Mouse (Mus musculus) hindbrain, embryonic 16.5 days (tissue): ENCODE data around the gene Sobp. TPM values are rescaled to one million over a fixed set of nuclear protein-coding genes. Genes with fewer than 3 reads are reported as not detected.

Source experiments
- ATAC-seq: fragments of 200-750 bp; cut with Nextera tagmentation; 2 replicates; pipeline ENCODE4 v1.8.0; 2017; ENCODE audit warnings: moderate TSS enrichment, moderate library complexity
- H3K27ac ChIP-seq: fragments of 300-500 bp; sonication (generic); 2 replicates; pipeline ENCODE4 v1.5.1; 2014; ENCODE audit warnings: low read depth, mild to moderate bottlenecking, control low read depth, low read length, moderate library complexity
- H3K27me3 ChIP-seq: fragments of 300-500 bp; sonication (generic); replicated peaks from 2 replicates; pipeline ENCODE4 v1.6.1; 2014; ENCODE audit warnings: low read length; ENCODE audit not compliant: control insufficient read depth, insufficient read depth
- H3K36me3 ChIP-seq: fragments of 300-500 bp; sonication (generic); 2 replicates; pipeline ENCODE4 v1.6.1; 2014; ENCODE audit warnings: mild to moderate bottlenecking, low read length, moderate library complexity, mixed read lengths; ENCODE audit not compliant: control insufficient read depth, insufficient read depth
- H3K4me1 ChIP-seq: fragments of 300-500 bp; sonication (generic); 2 replicates; pipeline ENCODE4 v1.6.1; 2014; ENCODE audit warnings: low read depth, low read length; ENCODE audit not compliant: control insufficient read depth, insufficient read depth
- H3K4me2 ChIP-seq: fragments of 300-500 bp; sonication (generic); 2 replicates; pipeline ENCODE4 v1.6.1; 2014; ENCODE audit warnings: mild to moderate bottlenecking, low read length, control low read depth, moderate library complexity
- H3K4me3 ChIP-seq: fragments of 300-500 bp; sonication (generic); 2 replicates; pipeline ENCODE4 v1.5.1; 2014; ENCODE audit warnings: mild to moderate bottlenecking, low read length, control low read depth, moderate library complexity
- H3K9ac ChIP-seq: fragments of 300-500 bp; sonication (generic); 2 replicates; pipeline ENCODE4 v1.6.1; 2014; ENCODE audit warnings: low read depth, mild to moderate bottlenecking, control low read depth, low read length, moderate library complexity
- H3K9me3 ChIP-seq: fragments of 300-500 bp; sonication (generic); 2 replicates; pipeline ENCODE4 v1.6.1; 2014; ENCODE audit warnings: mild to moderate bottlenecking, low read length, moderate library complexity; ENCODE audit not compliant: control insufficient read depth
- WGBS: fragments of 180-500 bp; shearing (Covaris S2); extraction: QIAGEN DNeasy Blood & Tissue Kit; methylation state at CpG from one replicate; pipeline ENCODE4 v1.1.7; 2014; 5-methylcytosine and 5-hydroxymethylcytosine counted together
- polyA plus RNA-seq: library from polyadenylated mRNA; unstranded; fragments of >200 nt; fragmentation: Nextera tagmentation; extraction: Ambion mirVana; gene quantifications from 2 replicates; pipeline ENCODE4 v1.2.1, GENCODE M21; 2015

The Sobp gene
- polyA plus RNA-seq, 1 experiment from 2014 or later, result 10.8 TPM

DNA sequence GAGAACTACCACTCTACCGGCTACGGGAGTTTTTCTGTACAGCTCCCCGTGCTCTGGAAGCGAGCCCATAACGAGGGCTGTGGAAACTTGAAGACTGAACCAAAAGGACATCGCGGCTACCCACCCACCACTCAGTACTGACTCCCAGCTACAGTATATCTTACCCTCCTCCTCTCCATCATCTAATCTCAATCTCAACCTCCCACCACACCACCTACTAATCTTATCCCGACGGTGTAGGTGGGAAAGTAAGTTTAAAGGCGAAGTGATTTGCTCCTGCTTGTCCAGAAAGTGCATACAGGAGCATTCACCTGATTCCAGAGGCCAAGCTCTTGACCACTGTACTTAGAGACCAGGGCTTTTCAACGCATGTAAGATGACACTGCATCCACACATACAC is 40.3 kb downstream of the Sobp start:
- Histone ChIP-seq H3K27me3 (no peaks in the 10 kb centered on the region), H3K4me2 (no peak overlapping the region), H3K9ac (no peak overlapping the region), H3K36me3 (no peaks in the 10 kb centered on the region), H3K27ac (no peak overlapping the region), H3K4me1 (no peaks in the 10 kb centered on the region), H3K9me3 (no peaks in the 10 kb centered on the region), H3K4me3 (no peak overlapping the region)
- no peak for ATAC-seq
- 91% methylated on average over 11 of the region's 11 CpGs for WGBS

DNA sequence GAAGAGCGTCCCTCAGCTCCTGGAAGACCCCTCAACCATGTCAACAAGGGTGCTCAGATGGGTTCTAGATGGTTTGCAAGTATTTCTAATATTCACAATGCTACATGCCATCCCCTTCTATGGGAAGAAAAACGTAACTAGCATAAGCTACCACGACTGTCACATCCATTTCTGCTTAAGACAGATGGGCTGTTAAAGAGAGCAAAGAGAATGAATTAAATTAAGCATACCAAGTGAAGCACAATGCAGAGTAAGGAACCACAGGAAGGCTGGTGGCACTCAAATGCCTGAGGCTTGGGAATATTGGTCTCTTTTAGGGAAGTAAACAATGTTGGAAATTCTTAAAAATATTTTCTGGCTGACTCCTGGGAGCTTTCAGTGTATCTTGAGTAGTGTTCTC is 45.6 kb downstream of the Sobp start:
- Histone ChIP-seq H3K4me3 (no peak overlapping the region), H3K4me1 (peaks cover 3% of the 10 kb centered on the region; the same call in 1 of the 2 replicates), H3K27me3 (no peaks in the 10 kb centered on the region), H3K9me3 (no peaks in the 10 kb centered on the region), H3K9ac (no peak overlapping the region), H3K27ac (no peak overlapping the region), H3K4me2 (no peak overlapping the region), H3K36me3 (0 out of 2 replicates have a peak, but pooled peaks cover 2% of the 10 kb centered on the region)
- ATAC-seq, result no peak
- 34% methylated on average over 3 of the region's 3 CpGs for WGBS

DNA sequence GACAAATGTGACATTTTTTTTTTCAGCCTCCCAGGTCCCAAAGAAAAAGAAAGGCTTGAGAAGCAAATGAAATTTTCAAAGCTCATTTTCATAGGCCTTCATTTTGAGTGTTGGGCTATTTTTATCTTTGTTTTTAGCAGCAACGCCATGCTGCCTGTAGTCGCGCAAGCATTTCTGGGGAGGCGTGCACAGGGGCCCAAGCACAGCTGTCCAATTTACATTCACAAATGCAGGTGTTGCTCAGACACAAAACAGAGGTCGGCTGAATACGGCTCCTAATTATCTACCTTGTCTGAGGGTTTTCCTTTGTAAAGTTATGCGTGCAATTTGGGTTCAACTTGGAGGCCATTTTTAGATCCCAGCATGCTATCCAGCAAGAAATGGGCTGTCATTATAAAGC is 49.8 kb downstream of the Sobp start:
- Histone ChIP-seq H3K27me3 (no peaks in the 10 kb centered on the region), H3K36me3 (0 out of 2 replicates have a peak, but pooled peaks cover 2% of the 10 kb centered on the region)
- 65% methylated on average over 7 of the region's 7 CpGs for WGBS

DNA sequence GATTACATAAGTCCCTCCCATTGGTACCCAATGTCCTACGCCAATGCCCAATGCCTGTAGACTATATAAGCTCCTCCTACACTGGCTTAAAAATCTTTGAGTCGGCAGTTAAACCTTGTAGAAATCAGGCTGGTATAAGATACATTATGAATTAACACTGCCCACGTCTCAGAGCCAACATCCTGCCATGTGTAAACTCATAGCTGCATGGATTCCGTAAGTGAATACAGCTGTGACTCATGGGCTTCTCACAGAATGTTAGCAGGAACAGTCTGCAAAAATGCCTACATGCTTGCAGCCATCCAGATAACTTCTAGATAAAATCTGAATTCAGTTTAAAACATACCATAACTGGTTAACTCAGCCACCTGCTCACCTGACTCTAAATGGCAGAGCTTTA is 50.2 kb downstream of the Sobp start:
- Histone ChIP-seq H3K27me3 (no peaks in the 10 kb centered on the region), H3K4me2 (no peak overlapping the region), H3K36me3 (0 out of 2 replicates have a peak, but pooled peaks cover 2% of the 10 kb centered on the region), H3K9me3 (no peaks in the 10 kb centered on the region), H3K27ac (no peak overlapping the region), H3K4me1 (peaks cover 3% of the 10 kb centered on the region), H3K4me3 (no peak overlapping the region), H3K9ac (no peak overlapping the region)
- ATAC-seq, result no peak
- 89% methylated on average over 4 of the region's 4 CpGs for WGBS

More for the DNA sequence above, 49.8 kb downstream of the Sobp start:
- Histone ChIP-seq H3K4me2 (no peak overlapping the region), H3K9me3 (no peaks in the 10 kb centered on the region), H3K27ac (no peak overlapping the region), H3K9ac (no peak overlapping the region), H3K4me1 (peaks cover 3% of the 10 kb centered on the region), H3K4me3 (no peak overlapping the region)
- ATAC-seq, result no peak

DNA sequence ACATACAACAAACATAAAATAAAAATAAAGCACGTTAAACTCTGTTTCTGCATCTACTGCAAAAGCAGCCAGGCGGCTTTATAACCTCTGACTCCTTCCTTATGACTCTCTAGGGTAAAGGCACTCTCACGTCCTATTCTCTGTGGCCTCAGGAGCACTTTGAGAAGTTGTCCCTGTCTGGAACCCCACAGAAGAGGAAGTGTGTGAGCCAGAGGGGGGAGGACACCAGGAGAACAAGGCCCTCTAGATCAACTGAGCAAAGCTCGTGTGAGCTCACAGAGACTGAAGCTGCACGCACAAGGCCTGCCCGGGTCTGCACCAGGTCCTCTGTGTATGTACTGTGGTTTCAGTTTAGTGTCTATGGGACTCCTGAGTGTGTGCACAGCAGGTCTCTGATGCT is 50.9 kb downstream of the Sobp start:
- peaks cover 1% of the 10 kb centered on the region for H3K4me1 ChIP-seq
- no peaks in the 10 kb centered on the region for H3K27me3 ChIP-seq
- H3K9ac ChIP-seq, result no peak overlapping the region
- no peak for ATAC-seq
- no peak overlapping the region for H3K4me2 ChIP-seq
- 88% methylated on average over 6 of the region's 6 CpGs for WGBS
- 0 out of 2 replicates have a peak, but pooled peaks cover 2% of the 10 kb centered on the region for H3K36me3 ChIP-seq
- H3K4me3 ChIP-seq, result no peak overlapping the region
- H3K27ac ChIP-seq, result no peak overlapping the region
- H3K9me3 ChIP-seq, result no peaks in the 10 kb centered on the region

DNA sequence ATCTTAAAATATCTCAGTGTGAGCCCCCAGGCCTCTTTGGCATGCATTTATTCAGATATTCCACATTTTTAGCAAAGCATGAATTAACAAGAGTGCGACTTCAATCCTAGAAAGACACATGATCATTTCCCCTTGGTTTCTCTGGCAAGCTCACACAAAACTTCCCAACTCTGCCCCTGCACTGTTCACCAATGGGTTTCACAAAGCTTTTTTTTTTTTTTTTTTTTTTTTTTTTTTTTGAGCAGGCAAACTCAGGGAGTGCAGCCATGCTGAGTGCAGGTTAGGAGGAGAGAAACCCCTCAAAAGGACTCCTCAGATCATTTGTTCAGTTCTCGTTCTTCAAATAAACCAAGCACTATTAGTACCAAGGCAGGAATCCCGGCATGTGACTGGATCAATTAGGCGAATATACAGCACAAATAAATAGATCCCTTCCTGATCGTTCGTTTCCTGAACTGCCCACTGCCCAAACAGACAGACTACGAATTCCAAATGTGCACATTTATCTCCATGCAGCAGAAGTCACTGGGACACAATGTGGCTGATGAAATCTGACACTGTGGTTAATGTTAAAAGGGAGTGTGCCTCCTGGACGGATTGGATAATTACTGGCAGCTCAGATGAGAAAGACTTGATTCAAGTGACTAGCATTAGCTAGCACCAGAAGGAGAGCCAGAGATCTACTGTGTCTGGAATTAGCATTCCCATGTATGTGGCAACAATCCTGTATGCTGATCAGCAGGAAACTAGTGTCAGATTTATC is 53.5 kb downstream of the Sobp start:
- 41% methylated on average over 8 of the region's 8 CpGs for WGBS
- Histone ChIP-seq H3K36me3 (no peaks in the 10 kb centered on the region), H3K9ac (no peak overlapping the region), H3K27me3 (no peaks in the 10 kb centered on the region), H3K4me2 (no peak overlapping the region), H3K27ac (no peak overlapping the region), H3K4me1 (no peaks in the 10 kb centered on the region; the same call in 1 of the 2 replicates), H3K9me3 (no peaks in the 10 kb centered on the region), H3K4me3 (no peak overlapping the region)
- ATAC-seq, result no peak

DNA sequence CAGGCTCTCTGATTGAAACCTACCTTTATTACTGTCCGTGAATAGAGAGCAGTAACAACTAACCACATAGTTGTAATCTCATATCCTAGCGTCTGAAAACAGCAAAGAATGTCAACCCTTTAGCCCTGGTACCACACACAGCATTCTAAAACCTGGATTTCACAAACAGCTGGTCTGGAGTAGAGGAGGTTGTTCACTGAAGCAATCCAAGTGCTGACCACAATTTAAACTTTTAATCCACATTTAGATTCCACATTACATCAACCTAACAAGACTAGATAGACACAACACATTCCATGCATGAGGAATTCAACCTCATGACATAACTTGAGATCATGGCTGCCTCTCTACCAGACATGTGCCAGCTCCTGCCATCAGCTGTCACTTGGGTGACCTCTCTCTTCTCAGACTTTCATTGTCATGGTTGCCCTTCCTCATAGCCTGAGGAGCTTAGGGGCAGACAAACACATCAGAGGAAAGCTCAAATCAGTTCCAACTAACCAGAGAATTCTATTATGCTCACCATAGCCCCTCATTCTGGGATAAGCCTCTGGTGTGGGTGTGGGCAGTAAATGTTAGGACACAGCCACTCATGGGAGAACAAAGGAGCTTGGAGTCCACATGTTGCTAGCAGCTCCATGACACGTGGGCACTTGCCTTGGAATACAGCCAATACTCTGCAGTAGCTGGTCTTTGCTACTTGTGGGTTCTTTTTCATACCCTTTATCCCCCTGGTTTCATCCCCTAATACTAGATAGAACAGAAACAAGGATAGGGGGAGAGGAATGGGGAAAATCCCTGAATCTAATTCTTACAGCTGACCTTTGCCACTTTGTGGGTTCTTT is 58.0 kb downstream of the Sobp start:
- ATAC-seq, result no peak
- no peaks in the 10 kb centered on the region for H3K9me3 ChIP-seq
- H3K27me3 ChIP-seq, result no peaks in the 10 kb centered on the region
- no peak overlapping the region for H3K27ac ChIP-seq
- no peaks in the 10 kb centered on the region for H3K36me3 ChIP-seq
- peaks cover 3% of the 10 kb centered on the region for H3K4me1 ChIP-seq
- no peak overlapping the region for H3K9ac ChIP-seq
- H3K4me2 ChIP-seq, result no peak overlapping the region
- 71% methylated on average over 3 of the region's 3 CpGs for WGBS
- no peak overlapping the region for H3K4me3 ChIP-seq

DNA sequence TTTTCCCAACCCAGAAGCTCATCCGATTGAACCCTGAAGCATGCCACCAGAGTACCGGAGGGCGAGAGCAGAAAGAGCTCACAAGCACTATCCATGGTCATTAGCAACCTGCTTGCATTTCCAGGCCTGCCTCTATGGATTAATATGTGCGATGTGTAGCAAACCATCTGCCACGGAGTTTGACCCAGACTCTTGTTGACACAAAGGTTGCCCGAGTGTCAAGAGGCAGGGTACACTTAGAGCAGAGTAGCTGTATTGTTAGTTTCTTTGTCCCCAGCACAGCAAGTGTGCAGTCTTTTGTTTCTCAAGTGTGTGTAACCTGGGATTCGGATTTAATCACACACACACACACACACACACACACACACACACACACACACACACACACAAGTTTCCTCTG is 62.0 kb downstream of the Sobp start:
- Histone ChIP-seq H3K9me3 (no peaks in the 10 kb centered on the region), H3K9ac (no peak overlapping the region), H3K27me3 (no peaks in the 10 kb centered on the region), H3K4me2 (no peak overlapping the region), H3K36me3 (no peaks in the 10 kb centered on the region), H3K27ac (no peak overlapping the region), H3K4me3 (no peak overlapping the region), H3K4me1 (peaks cover 3% of the 10 kb centered on the region)
- ATAC-seq, result no peak
- 30% methylated on average over 7 of the region's 7 CpGs for WGBS

DNA sequence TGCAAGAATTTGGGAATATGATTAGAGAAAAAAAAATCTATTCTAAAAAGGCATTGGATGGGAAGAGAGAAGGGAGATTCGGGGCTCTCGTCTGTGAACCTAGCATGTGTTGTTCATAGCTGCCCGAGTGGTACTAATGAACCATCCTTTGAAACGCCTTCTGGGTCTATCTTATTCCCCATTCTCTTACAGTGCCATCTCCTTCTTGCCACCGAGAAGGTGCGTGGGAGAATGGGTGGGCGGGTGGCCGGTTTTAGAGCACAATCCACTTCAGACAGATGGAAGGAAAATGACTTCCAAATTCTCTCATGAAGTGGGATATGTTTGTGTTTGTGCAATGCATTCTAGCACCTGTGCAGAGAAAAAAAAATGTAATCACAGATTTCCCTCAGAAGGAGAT is 67.7 kb downstream of the Sobp start:
- ATAC-seq, result peak; percentile 28; the same call in 1 of the 2 replicates

More for the DNA sequence above, 67.7 kb downstream of the Sobp start:
- Histone ChIP-seq H3K4me2 (no peak overlapping the region), H3K9ac (no peak overlapping the region), H3K27ac (0 out of 2 replicates have a peak overlapping the region, but pooled peaks have one; percentile 55), H3K9me3 (no peaks in the 10 kb centered on the region), H3K27me3 (no peaks in the 10 kb centered on the region), H3K4me1 (peaks cover 25% of the 10 kb centered on the region), H3K4me3 (no peak overlapping the region), H3K36me3 (no peaks in the 10 kb centered on the region)
- WGBS, result 51% methylated on average over 8 of the region's 8 CpGs
